Mouse (Mus musculus): ENCODE measurements around the gene Ugt1a7c.
"Not testable (repeated sequence)": the region's sequence is repeated elsewhere in the genome, so short reads cannot be mapped to it uniquely, and the experiment has no call there.

DNA sequence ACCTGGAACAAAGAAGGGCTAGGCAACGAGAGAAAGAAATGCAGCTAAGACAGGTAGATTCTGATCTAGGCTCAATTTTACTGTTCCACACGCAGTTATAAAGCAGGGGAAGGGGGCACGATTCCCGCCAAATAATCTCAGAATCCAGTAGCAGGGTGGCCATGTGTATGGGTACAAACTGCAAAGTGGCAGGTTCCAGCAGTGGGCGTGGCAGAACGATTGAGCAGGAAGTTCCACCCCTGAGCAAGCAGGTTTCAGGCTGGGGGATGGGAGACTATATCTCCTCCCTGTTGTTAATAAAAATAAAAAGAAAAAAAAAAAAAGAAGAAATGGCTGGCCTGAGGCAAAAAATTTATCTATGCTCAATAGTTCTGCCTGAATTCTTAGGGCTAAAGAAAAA is 17.9 kb downstream of the Ugt1a7c start:
- not testable (repeated sequence) for TF ChIP-seq POLR2A (IDR thresholded peaks at IDR 0.05; ENCODE audit: control insufficient read depth, extremely low read depth, insufficient read depth, low read length, poor library complexity); CTCF (IDR thresholded peaks at IDR 0.05; ENCODE audit: borderline replicate concordance, control insufficient read depth, extremely low read depth, insufficient read depth, low read length, poor library complexity)

Data from thymus, adult 2 months (tissue).